Mouse (Mus musculus) midbrain, embryonic 15.5 days (tissue): ENCODE data around the gene Sipa1l1. TPM values are rescaled to one million over a fixed set of nuclear protein-coding genes. Genes with fewer than 3 reads are reported as not detected.
A peak's percentile ranks its signal among the peaks of the same experiment; 100 is the strongest.
"Not testable (repeated sequence)": the region's sequence is repeated elsewhere in the genome, so short reads cannot be mapped to it uniquely, and the experiment has no call there.

Experiments used
- ATAC-seq: fragments of 200-750 bp; cut with Nextera tagmentation; replicated peaks from 2 replicates; pipeline ENCODE4 v1.8.0; 2017; ENCODE audit warnings: moderate TSS enrichment
- H3K27ac ChIP-seq: fragments of 300-500 bp; sonication (generic); 2 replicates; pipeline ENCODE4 v1.5.1; 2015; ENCODE audit warnings: mild to moderate bottlenecking, inconsistent platforms
- H3K27me3 ChIP-seq: fragments of 300-500 bp; sonication (generic); replicated peaks from 2 replicates; pipeline ENCODE4 v1.6.1; 2015; ENCODE audit warnings: inconsistent platforms
- H3K36me3 ChIP-seq: fragments of 300-500 bp; sonication (generic); replicated peaks from 2 replicates; pipeline ENCODE4 v1.6.1; 2015; ENCODE audit warnings: inconsistent platforms
- H3K4me1 ChIP-seq: fragments of 300-500 bp; sonication (generic); 2 replicates; pipeline ENCODE4 v1.6.1; 2015; ENCODE audit warnings: inconsistent platforms
- H3K4me2 ChIP-seq: fragments of 300-500 bp; sonication (generic); 2 replicates; pipeline ENCODE4 v1.6.1; 2015; ENCODE audit warnings: inconsistent platforms, mild to moderate bottlenecking, moderate library complexity
- H3K4me3 ChIP-seq: fragments of 300-500 bp; sonication (generic); 2 replicates; pipeline ENCODE4 v1.5.1; 2015; ENCODE audit warnings: mild to moderate bottlenecking, inconsistent platforms
- H3K9ac ChIP-seq: fragments of 300-500 bp; sonication (generic); 2 replicates; pipeline ENCODE4 v1.6.1; 2015; ENCODE audit warnings: mild to moderate bottlenecking, inconsistent platforms
- H3K9me3 ChIP-seq: fragments of 300-500 bp; sonication (generic); 2 replicates; pipeline ENCODE4 v1.6.1; 2016; ENCODE audit warnings: inconsistent platforms
- WGBS: fragments of 180-500 bp; shearing (Covaris S2); methylation state at CpG from one replicate; pipeline ENCODE4 v1.1.7; 2015; ENCODE audit warnings: mixed read lengths; 5-methylcytosine and 5-hydroxymethylcytosine counted together
- polyA plus RNA-seq: library from polyadenylated mRNA; unstranded; fragments of >200 nt; fragmentation: Nextera tagmentation; extraction: Ambion mirVana; gene quantifications from 2 replicates; pipeline ENCODE4 v1.2.1, GENCODE M21; 2015

Gene Sipa1l1
- polyA plus RNA-seq, 1 experiment from 2014 or later = 13.5 TPM

DNA sequence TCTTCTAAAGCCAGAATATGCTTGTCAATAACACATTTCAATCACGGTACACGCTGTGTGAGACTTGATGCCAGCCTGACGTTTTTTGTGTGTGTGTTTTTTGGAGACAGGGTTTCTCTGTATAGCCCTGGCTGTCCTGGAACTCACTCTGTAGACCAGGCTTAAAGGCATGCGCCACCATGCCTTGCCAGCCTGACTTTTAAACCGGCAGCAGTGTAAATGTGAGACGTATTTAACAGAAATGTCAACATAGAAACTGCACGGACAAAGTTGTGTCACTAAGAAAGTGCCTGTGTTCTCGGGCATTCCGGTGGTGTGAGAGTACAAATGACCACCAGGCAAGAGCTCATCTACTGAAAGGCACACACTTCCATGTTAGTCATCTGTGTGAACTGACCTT lies 323.3 kb downstream of the Sipa1l1 start:
- H3K4me1 ChIP-seq = no peaks in the 10 kb centered on the region
- H3K4me2 ChIP-seq = no peak overlapping the region
- H3K4me3 ChIP-seq = no peak overlapping the region
- 85% methylated on average over 9 of the region's 9 CpGs for WGBS
- H3K36me3 ChIP-seq = no peaks in the 10 kb centered on the region
- no peak overlapping the region for H3K9ac ChIP-seq
- no peaks in the 10 kb centered on the region for H3K9me3 ChIP-seq
- H3K27me3 ChIP-seq = no peaks in the 10 kb centered on the region
- no peak overlapping the region for H3K27ac ChIP-seq
- no peak for ATAC-seq

- not testable (repeated sequence) for H3K36me3 ChIP-seq, H3K27me3 ChIP-seq
- 26% methylated on average over 1 of the region's 1 CpGs for WGBS
These were observed 324.1 kb downstream of the Sipa1l1 start for GRCm38 (mm10) chr12:82493260-82493659.

DNA sequence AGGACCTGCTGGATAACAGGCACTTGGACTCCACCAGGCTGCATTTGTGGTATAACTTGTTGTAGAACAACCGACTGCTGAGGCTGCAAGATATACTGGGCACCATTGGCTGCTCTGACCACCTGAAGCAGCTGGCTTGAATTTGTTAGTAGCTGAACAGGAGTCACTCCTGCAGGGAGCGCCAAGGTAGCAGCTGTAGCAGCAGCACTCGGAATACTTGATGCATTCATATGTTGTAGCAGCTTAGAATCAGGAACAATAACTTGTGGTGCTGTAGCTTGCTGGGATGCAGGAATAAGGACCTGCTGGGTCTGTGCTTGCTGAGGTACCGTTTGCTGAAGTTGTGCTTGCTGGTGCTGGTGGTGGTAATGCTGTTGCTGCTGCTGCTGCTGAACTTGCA lies 326.8 kb downstream of the Sipa1l1 start:
- no peak overlapping the region for H3K9ac ChIP-seq
- H3K4me2 ChIP-seq = no peak overlapping the region
- H3K36me3 ChIP-seq = no peaks in the 10 kb centered on the region
- ATAC-seq = no peak
- no peak overlapping the region for H3K27ac ChIP-seq
- no peaks in the 10 kb centered on the region for H3K27me3 ChIP-seq
- H3K9me3 ChIP-seq = no peaks in the 10 kb centered on the region
- 75% methylated on average over 4 of the region's 4 CpGs for WGBS
- no peak overlapping the region for H3K4me3 ChIP-seq
- peaks cover 6% of the 10 kb centered on the region for H3K4me1 ChIP-seq

More at GRCm38 (mm10) chr12:82493260-82493659, 324.1 kb downstream of the Sipa1l1 start:
- H3K9me3 ChIP-seq, H3K4me3 ChIP-seq, H3K27ac ChIP-seq, H3K9ac ChIP-seq, H3K4me2 ChIP-seq, H3K4me1 ChIP-seq, ATAC-seq: not testable (repeated sequence)

GRCm38 (mm10) chr12:82497866-82498631 lies 328.9 kb downstream of the Sipa1l1 start:
- WGBS = 18% methylated on average over 11 of the region's 11 CpGs
- Histone ChIP-seq H3K9me3 (no peaks in the 10 kb centered on the region), H3K4me3 (peak overlapping the region; percentile 29), H3K4me1 (peaks cover 6% of the 10 kb centered on the region), H3K27me3 (no peaks in the 10 kb centered on the region), H3K4me2 (peak overlapping the region; percentile 54), H3K9ac (peak overlapping the region; percentile 23; the same call in 1 of the 2 replicates), H3K36me3 (no peaks in the 10 kb centered on the region), H3K27ac (no peak overlapping the region)
- ATAC-seq = peak; percentile 88

- peaks cover 6% of the 10 kb centered on the region for H3K4me1 ChIP-seq
- H3K9ac ChIP-seq = no peak overlapping the region
- no peaks in the 10 kb centered on the region for H3K36me3 ChIP-seq
- 0 out of 2 replicates have a peak, but pooled peaks have one; percentile 11 for ATAC-seq
- no peak overlapping the region for H3K4me3 ChIP-seq
- H3K27me3 ChIP-seq = no peaks in the 10 kb centered on the region
- WGBS = 76% methylated on average over 4 of the region's 4 CpGs
- no peaks in the 10 kb centered on the region for H3K9me3 ChIP-seq
- H3K27ac ChIP-seq = no peak overlapping the region
- H3K4me2 ChIP-seq = no peak overlapping the region
These were observed 329.6 kb downstream of the Sipa1l1 start for GRCm38 (mm10) chr12:82498701-82499100.

DNA sequence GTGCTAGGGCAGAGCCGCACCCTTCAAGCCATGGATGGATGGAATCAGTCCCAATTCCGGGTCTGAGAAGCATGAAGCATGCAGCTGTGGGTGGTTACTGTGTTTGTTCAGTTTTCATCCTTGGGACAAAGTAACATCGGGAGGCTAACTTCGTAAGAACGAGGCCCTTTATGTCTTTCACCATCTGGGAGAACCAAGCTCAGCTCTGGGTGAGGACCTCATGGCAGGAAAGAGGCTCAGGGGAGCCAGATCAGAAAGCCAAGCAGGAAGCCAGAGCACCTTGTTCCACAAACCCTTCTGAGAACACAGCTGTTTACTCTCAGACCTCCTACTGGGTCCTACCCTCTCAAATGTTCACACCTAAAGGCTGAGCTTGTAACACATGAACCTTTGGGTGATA lies 330.6 kb downstream of the Sipa1l1 start:
- H3K9me3 ChIP-seq = no peaks in the 10 kb centered on the region
- H3K27ac ChIP-seq = no peak overlapping the region
- H3K4me3 ChIP-seq = no peak overlapping the region
- ATAC-seq = no peak
- no peak overlapping the region for H3K4me2 ChIP-seq
- 90% methylated on average over 5 of the region's 5 CpGs for WGBS
- H3K4me1 ChIP-seq = peaks cover 6% of the 10 kb centered on the region
- no peaks in the 10 kb centered on the region for H3K36me3 ChIP-seq
- no peak overlapping the region for H3K9ac ChIP-seq
- H3K27me3 ChIP-seq = no peaks in the 10 kb centered on the region
